Mouse (Mus musculus) embryonic facial prominence, embryonic 10.5 days (tissue): Measurements from ENCODE around the gene Mad1l1. TPM values are rescaled to one million over a fixed set of nuclear protein-coding genes. Genes with fewer than 3 reads are reported as not detected.
A peak's percentile ranks its signal among the peaks of the same experiment; 100 is the strongest.

Experiments used
- DNase-seq: peaks from one replicate; pipeline ENCODE4 v3.0.0-alpha.2; 2017; ENCODE audit warnings: low spot score
- H3K27ac ChIP-seq: fragments of 300-500 bp; sonication (generic); replicated peaks from 2 replicates; pipeline ENCODE4 v1.5.1; 2016; ENCODE audit warnings: mild to moderate bottlenecking
- H3K27me3 ChIP-seq: fragments of 300-500 bp; sonication (generic); replicated peaks from 2 replicates; pipeline ENCODE4 v1.6.1; 2016; ENCODE audit warnings: low read depth, mild to moderate bottlenecking; ENCODE audit not compliant: poor library complexity, severe bottlenecking
- H3K36me3 ChIP-seq: fragments of 300-500 bp; sonication (generic); replicated peaks from 2 replicates; pipeline ENCODE4 v1.6.1; 2016; ENCODE audit warnings: mild to moderate bottlenecking, moderate library complexity
- H3K4me1 ChIP-seq: fragments of 300-500 bp; sonication (generic); 2 replicates; pipeline ENCODE4 v1.6.1; 2016
- H3K4me3 ChIP-seq: fragments of 300-500 bp; sonication (generic); 2 replicates; pipeline ENCODE4 v1.5.1; 2016; ENCODE audit warnings: mild to moderate bottlenecking, moderate library complexity
- H3K9me3 ChIP-seq: fragments of 300-500 bp; sonication (generic); 2 replicates; pipeline ENCODE4 v1.6.1; 2016; ENCODE audit warnings: mild to moderate bottlenecking
- WGBS: fragments of 180-500 bp; shearing (Covaris S2); methylation state at CpG from one replicate; pipeline ENCODE4 v1.1.7; 2016; 5-methylcytosine and 5-hydroxymethylcytosine counted together
- polyA plus RNA-seq: library from polyadenylated mRNA; unstranded; fragments of >200 nt; fragmentation: Nextera tagmentation; extraction: Ambion mirVana; gene quantifications from 2 replicates; pipeline ENCODE4 v1.2.1, GENCODE M21; 2016

The Mad1l1 gene
- polyA plus RNA-seq, 1 experiment from 2014 or later: 63.9 TPM

DNA sequence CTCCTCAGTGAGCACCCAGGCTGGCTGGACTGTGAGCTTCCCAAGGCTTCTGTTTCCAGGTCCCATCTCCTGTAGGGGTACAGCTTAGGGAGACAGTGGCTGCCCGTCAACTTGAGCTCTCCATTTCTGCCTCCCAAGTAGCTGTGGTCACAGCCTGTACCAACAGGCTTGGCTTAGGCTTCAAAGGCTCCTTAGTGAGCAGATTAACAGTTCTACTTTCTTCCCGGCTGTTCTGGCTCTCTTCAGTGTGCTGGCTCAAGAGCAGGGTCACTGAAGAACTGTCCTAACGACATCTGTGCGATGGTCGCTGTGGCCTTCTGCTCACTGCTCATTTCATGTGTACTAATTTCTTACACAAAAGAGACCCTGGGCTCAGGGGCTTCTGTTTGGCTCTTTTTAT is 237.4 kb downstream of the Mad1l1 start:
- Histone ChIP-seq H3K27me3 (no peaks in the 10 kb centered on the region), H3K27ac (no peak overlapping the region), H3K9me3 (no peaks in the 10 kb centered on the region), H3K36me3 (peaks cover 89% of the 10 kb centered on the region), H3K4me3 (no peak overlapping the region), H3K4me1 (peaks cover 10% of the 10 kb centered on the region)
- no peak for DNase-seq
- WGBS: 88% methylated on average over 5 of the region's 5 CpGs

GRCm38 (mm10) chr5:140082204-140082812 is 239.0 kb downstream of the Mad1l1 start:
- peaks cover 81% of the 10 kb centered on the region for H3K36me3 ChIP-seq
- H3K4me1 ChIP-seq: peaks cover 10% of the 10 kb centered on the region
- WGBS: 65% methylated on average over 11 of the region's 11 CpGs
- DNase-seq: no peak
- H3K4me3 ChIP-seq: no peak overlapping the region
- H3K27me3 ChIP-seq: no peaks in the 10 kb centered on the region
- H3K9me3 ChIP-seq: no peaks in the 10 kb centered on the region
- no peak overlapping the region for H3K27ac ChIP-seq

DNA sequence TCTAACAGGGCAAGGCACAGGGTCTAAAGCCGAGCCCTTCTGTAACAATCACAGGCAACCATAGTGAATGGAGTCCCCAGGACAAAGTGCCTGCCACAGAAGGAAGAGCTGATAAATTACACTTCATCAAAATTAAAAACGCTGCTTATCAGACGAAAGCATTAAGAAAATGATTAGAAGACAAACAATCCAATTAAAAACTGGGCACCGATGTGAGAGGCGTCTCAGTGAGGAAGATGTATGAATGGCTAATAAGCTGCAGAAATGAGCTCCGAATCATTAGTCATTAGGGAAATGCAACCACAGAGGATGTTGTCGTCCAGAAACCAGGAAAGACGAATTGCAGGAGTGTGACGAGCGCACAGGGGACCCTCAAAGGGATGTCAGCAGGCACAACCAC is 240.3 kb downstream of the Mad1l1 start:
- Histone ChIP-seq H3K27ac (no peak overlapping the region), H3K36me3 (peaks cover 69% of the 10 kb centered on the region), H3K4me3 (no peak overlapping the region), H3K4me1 (peaks cover 12% of the 10 kb centered on the region), H3K9me3 (no peaks in the 10 kb centered on the region), H3K27me3 (no peaks in the 10 kb centered on the region)
- DNase-seq: no peak
- 88% methylated on average over 10 of the region's 10 CpGs for WGBS

DNA sequence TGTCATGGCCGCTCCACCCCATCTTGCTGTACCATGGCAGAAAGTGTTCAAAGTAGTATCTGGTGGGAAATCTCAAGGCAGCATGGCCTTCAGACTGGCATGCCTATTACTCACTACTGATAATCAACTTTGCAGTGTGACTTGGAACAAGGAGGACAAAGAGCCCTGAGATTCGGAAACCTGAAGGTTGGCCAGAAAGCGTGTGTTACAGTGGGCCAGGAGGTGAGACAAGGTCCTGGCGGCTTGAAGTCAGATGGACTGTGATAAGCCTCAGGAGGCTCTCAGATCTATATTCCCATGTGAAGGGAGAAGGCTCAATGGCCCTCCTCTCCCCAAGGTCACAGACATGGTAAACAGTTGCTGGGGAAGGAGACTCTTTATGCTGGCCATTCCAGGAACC is 241.8 kb downstream of the Mad1l1 start:
- H3K4me3 ChIP-seq: no peak overlapping the region
- H3K4me1 ChIP-seq: peaks cover 13% of the 10 kb centered on the region
- H3K27me3 ChIP-seq: no peaks in the 10 kb centered on the region
- 92% methylated on average over 4 of the region's 4 CpGs for WGBS
- H3K27ac ChIP-seq: no peak overlapping the region
- H3K9me3 ChIP-seq: no peaks in the 10 kb centered on the region
- no peak for DNase-seq
- peaks cover 63% of the 10 kb centered on the region for H3K36me3 ChIP-seq

DNA sequence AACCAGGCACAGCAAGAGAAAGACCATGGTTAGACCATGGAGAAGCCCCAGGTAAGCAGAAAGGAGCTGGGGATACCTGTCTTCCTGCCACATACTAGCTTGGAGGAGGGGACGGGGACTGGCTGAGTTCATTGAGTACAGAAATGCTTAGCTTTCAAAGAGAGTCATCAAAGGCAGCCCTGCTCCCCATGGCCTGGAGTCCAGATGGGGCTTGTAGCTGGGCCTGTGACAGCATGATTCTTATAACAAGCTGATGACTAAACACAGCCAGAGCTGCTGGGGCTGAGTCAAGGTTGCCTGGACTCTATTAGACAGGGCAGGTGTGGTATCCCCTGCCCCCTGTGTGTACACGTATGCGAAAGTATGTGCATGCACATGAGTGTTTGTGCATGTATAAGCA is 242.9 kb downstream of the Mad1l1 start:
- DNase-seq: no peak
- no peaks in the 10 kb centered on the region for H3K9me3 ChIP-seq
- no peak overlapping the region for H3K27ac ChIP-seq
- H3K36me3 ChIP-seq: peaks cover 55% of the 10 kb centered on the region
- H3K27me3 ChIP-seq: no peaks in the 10 kb centered on the region
- no peak overlapping the region for H3K4me3 ChIP-seq
- 89% methylated on average over 3 of the region's 3 CpGs for WGBS
- peaks cover 23% of the 10 kb centered on the region for H3K4me1 ChIP-seq

DNA sequence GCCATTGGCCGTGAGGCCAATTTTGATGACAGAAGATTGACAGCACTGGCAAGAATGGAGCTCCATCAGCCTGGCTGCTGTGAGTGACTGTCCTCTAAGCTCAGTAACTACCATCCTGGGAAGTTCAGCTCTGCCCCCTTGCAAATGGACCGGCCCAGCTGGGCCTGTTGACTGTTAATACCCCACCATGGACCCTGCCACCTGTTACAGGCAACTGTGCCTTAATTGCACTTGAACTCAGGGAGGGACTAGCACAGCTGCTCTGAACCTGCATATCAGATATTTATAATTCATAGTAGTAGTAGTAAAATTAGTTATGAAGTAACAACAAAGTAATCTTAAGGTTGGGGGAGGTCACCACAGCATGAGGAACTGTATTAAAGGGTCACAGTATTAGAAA is 244.9 kb downstream of the Mad1l1 start:
- DNase-seq: no peak
- peaks cover 39% of the 10 kb centered on the region for H3K36me3 ChIP-seq
- H3K27me3 ChIP-seq: no peaks in the 10 kb centered on the region
- peaks cover 17% of the 10 kb centered on the region for H3K4me1 ChIP-seq
- no peak overlapping the region for H3K27ac ChIP-seq
- no peak overlapping the region for H3K4me3 ChIP-seq
- H3K9me3 ChIP-seq: no peaks in the 10 kb centered on the region
- WGBS: 89% methylated on average over 2 of the region's 2 CpGs

DNA sequence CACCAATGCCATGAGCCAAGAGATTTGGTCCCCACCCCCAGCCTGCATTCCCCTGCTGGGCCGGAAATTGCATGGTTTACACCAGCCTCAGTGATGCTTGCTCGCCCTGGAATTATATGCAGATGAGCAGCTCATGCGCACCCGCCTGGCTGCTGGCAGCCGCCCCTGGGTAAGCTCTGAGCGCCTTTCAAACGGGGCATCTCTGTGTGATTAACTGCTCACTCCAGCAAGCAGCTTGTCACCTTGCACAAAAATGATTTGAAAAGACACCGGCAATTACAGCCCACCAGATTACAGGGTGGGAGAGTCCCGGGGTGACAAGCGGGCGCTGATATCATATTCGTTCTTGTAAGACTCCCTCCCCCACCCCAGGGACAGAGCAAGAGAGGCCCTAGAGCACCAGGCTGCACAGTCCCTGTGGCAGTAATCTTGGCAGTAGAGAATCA is 247.7 kb downstream of the Mad1l1 start:
- 46% methylated on average over 12 of the region's 12 CpGs for WGBS
- Histone ChIP-seq H3K4me3 (no peak overlapping the region), H3K27ac (no peak overlapping the region), H3K9me3 (no peaks in the 10 kb centered on the region), H3K36me3 (peaks cover 27% of the 10 kb centered on the region; the same call in 1 of the 2 replicates), H3K4me1 (peaks cover 17% of the 10 kb centered on the region), H3K27me3 (no peaks in the 10 kb centered on the region)
- peak; percentile 19 for DNase-seq

- H3K9me3 ChIP-seq: no peaks in the 10 kb centered on the region
- H3K27me3 ChIP-seq: no peaks in the 10 kb centered on the region
- no peak overlapping the region for H3K4me3 ChIP-seq
- no peak for DNase-seq
- H3K36me3 ChIP-seq: peaks cover 22% of the 10 kb centered on the region; the same call in 1 of the 2 replicates
- H3K27ac ChIP-seq: no peak overlapping the region
- WGBS: 61% methylated on average over 1 of the region's 1 CpGs
- H3K4me1 ChIP-seq: peaks cover 17% of the 10 kb centered on the region
Observed at GRCm38 (mm10) chr5:140073148-140073670, 248.1 kb downstream of the Mad1l1 start.

DNA sequence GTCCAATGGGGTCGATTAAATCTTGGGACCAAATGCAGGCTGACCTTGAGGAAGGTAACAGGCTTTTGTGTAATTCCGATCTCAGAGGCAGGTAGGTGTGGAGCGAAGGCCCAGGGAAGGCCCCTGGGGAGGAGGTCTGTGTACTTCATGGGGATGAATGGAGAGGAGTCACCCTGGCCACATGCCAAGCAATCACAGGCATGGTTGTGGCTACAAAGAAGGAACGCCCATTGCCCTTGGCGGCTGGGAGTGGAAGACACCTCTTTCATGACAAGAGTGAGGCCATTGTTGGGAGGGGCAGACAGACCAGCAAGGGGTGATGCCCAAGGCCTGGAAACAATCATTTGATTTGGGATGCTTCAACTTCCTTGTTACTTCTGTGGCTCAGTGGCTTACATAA is 252.8 kb downstream of the Mad1l1 start:
- H3K27ac ChIP-seq: no peak overlapping the region
- no peaks in the 10 kb centered on the region for H3K27me3 ChIP-seq
- DNase-seq: no peak
- H3K4me1 ChIP-seq: peaks cover 20% of the 10 kb centered on the region
- 88% methylated on average over 5 of the region's 5 CpGs for WGBS
- H3K9me3 ChIP-seq: no peaks in the 10 kb centered on the region
- H3K4me3 ChIP-seq: no peak overlapping the region
- peaks cover 33% of the 10 kb centered on the region for H3K36me3 ChIP-seq

- Histone ChIP-seq H3K4me3 (no peak overlapping the region), H3K9me3 (no peaks in the 10 kb centered on the region), H3K4me1 (peaks cover 15% of the 10 kb centered on the region), H3K36me3 (peaks cover 38% of the 10 kb centered on the region), H3K27ac (0 out of 2 replicates have a peak overlapping the region, but pooled peaks have one; percentile 27), H3K27me3 (no peaks in the 10 kb centered on the region)
- DNase-seq: no peak
- 68% methylated on average over 3 of the region's 3 CpGs for WGBS
Observed at GRCm38 (mm10) chr5:140068051-140068450, 253.3 kb downstream of the Mad1l1 start.

- Histone ChIP-seq H3K27me3 (no peaks in the 10 kb centered on the region), H3K4me1 (peaks cover 23% of the 10 kb centered on the region), H3K4me3 (no peak overlapping the region), H3K36me3 (peaks cover 37% of the 10 kb centered on the region), H3K27ac (no peak overlapping the region), H3K9me3 (no peaks in the 10 kb centered on the region)
- DNase-seq: no peak
- WGBS: 80% methylated on average over 8 of the region's 8 CpGs
Observed at GRCm38 (mm10) chr5:140066769-140067168, 254.6 kb downstream of the Mad1l1 start.

DNA sequence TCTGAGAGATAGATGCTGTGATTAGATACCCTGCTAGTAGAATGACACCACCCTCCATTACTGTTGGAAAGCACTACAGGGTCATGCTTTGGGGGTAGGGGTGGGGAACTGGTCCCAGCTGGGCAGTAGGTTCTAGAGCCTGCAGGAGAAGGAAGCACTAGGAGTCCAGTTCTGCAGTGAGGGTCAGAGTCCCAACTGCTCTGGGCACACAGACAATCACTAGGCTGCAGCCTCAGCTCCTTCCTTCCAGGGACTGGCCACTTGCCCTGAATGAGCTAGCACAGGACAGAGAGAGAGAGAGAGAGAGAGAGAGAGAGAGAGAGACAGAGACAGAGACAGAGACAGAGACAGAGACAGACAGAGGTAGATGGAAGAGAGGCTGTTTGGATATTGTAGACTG is 255.1 kb downstream of the Mad1l1 start:
- Histone ChIP-seq H3K36me3 (peaks cover 36% of the 10 kb centered on the region), H3K27me3 (no peaks in the 10 kb centered on the region), H3K27ac (no peak overlapping the region), H3K4me1 (peaks cover 26% of the 10 kb centered on the region), H3K4me3 (no peak overlapping the region), H3K9me3 (no peaks in the 10 kb centered on the region)
- no peak for DNase-seq

DNA sequence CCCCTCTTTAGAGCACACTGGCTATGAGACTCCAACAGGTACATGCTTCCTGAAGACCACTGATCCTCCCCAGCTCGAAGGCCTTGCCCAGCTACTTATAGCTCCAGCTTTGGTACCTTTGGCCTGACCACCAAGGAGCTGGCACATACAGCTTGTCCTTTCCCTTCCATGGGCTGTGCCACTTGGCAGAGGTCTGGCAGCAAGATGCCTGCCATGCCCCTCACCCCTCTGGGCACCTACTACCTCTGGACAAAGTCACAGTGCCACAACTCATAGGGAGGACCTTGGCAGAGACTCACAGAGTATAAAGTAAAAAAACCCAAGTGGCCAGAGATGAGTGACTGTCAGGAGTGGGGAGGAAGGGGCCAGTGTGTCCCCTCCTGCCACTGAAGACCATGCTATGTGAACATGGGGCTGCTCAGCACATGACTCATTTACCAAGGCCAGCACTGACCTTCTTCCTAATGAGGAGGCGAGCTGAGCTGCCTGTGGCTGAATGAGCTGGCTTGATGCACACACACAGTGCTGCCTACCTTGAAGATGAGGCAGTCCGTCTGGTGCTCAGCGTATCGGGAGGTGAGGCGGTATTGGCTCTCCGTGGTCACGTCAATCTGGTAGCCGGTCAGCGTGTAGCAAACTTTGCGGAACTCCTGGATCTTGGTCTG is 255.9 kb downstream of the Mad1l1 start:
- WGBS: 95% methylated on average over 11 of the region's 11 CpGs
- no peaks in the 10 kb centered on the region for H3K27me3 ChIP-seq
- no peak overlapping the region for H3K4me3 ChIP-seq
- DNase-seq: no peak
- peaks cover 40% of the 10 kb centered on the region for H3K36me3 ChIP-seq
- peaks cover 27% of the 10 kb centered on the region for H3K4me1 ChIP-seq
- no peaks in the 10 kb centered on the region for H3K9me3 ChIP-seq
- H3K27ac ChIP-seq: no peak overlapping the region
